Mouse (Mus musculus) hindbrain, embryonic 16.5 days (tissue): Measurements from ENCODE around the gene Akap3. TPM values are rescaled to one million over a fixed set of nuclear protein-coding genes. Genes with fewer than 3 reads are reported as not detected.

Source experiments
- ATAC-seq: fragments of 200-750 bp; cut with Nextera tagmentation; 2 replicates; pipeline ENCODE4 v1.8.0; 2017; ENCODE audit warnings: moderate TSS enrichment, moderate library complexity
- H3K27ac ChIP-seq: fragments of 300-500 bp; sonication (generic); 2 replicates; pipeline ENCODE4 v1.5.1; 2014; ENCODE audit warnings: low read depth, mild to moderate bottlenecking, control low read depth, low read length, moderate library complexity
- H3K27me3 ChIP-seq: fragments of 300-500 bp; sonication (generic); replicated peaks from 2 replicates; pipeline ENCODE4 v1.6.1; 2014; ENCODE audit warnings: low read length; ENCODE audit not compliant: control insufficient read depth, insufficient read depth
- H3K36me3 ChIP-seq: fragments of 300-500 bp; sonication (generic); 2 replicates; pipeline ENCODE4 v1.6.1; 2014; ENCODE audit warnings: mild to moderate bottlenecking, low read length, moderate library complexity, mixed read lengths; ENCODE audit not compliant: control insufficient read depth, insufficient read depth
- H3K4me1 ChIP-seq: fragments of 300-500 bp; sonication (generic); 2 replicates; pipeline ENCODE4 v1.6.1; 2014; ENCODE audit warnings: low read depth, low read length; ENCODE audit not compliant: control insufficient read depth, insufficient read depth
- H3K4me2 ChIP-seq: fragments of 300-500 bp; sonication (generic); 2 replicates; pipeline ENCODE4 v1.6.1; 2014; ENCODE audit warnings: mild to moderate bottlenecking, low read length, control low read depth, moderate library complexity
- H3K4me3 ChIP-seq: fragments of 300-500 bp; sonication (generic); 2 replicates; pipeline ENCODE4 v1.5.1; 2014; ENCODE audit warnings: mild to moderate bottlenecking, low read length, control low read depth, moderate library complexity
- H3K9ac ChIP-seq: fragments of 300-500 bp; sonication (generic); 2 replicates; pipeline ENCODE4 v1.6.1; 2014; ENCODE audit warnings: low read depth, mild to moderate bottlenecking, control low read depth, low read length, moderate library complexity
- H3K9me3 ChIP-seq: fragments of 300-500 bp; sonication (generic); 2 replicates; pipeline ENCODE4 v1.6.1; 2014; ENCODE audit warnings: mild to moderate bottlenecking, low read length, moderate library complexity; ENCODE audit not compliant: control insufficient read depth
- WGBS: fragments of 180-500 bp; shearing (Covaris S2); extraction: QIAGEN DNeasy Blood & Tissue Kit; methylation state at CpG from one replicate; pipeline ENCODE4 v1.1.7; 2014; 5-methylcytosine and 5-hydroxymethylcytosine counted together
- polyA plus RNA-seq: library from polyadenylated mRNA; unstranded; fragments of >200 nt; fragmentation: Nextera tagmentation; extraction: Ambion mirVana; gene quantifications from 2 replicates; pipeline ENCODE4 v1.2.1, GENCODE M21; 2015

The Akap3 gene
- polyA plus RNA-seq, result 0.11 and 0.25 TPM in 2 replicates

DNA sequence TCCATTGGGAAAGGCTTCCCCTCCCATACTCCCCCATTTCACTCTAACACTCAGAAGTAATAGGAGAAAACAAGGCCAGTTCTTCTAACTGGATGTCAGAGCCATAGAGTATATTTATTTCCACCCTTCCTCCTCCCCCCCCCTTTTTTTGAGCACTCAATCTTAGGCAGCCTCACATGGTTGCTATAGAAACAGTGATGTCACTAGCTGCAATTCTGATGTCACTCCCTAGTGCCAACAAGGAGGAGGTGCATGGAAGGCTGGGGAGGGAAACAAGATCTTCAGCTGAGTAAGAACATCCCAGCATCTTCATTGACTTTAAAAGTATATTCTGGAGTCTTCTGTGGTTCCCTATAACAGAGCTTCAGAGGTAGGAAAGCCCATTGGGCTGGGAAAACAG is at the start of gene Akap3:
Akap3 (plus strand) TSS at position 218 of the 400 bp plus-strand sequence.
- Histone ChIP-seq H3K9ac (no peak within 1 kb of the TSS), H3K9me3 (no peaks in the 10 kb centered on the region), H3K4me3 (no peak within 1 kb of the TSS), H3K4me2 (no peak within 1 kb of the TSS), H3K27ac (no peak within 1 kb of the TSS), H3K4me1 (peaks cover 9% of the 10 kb centered on the region), H3K36me3 (no peaks in the 10 kb centered on the region), H3K27me3 (no peaks in the 10 kb centered on the region; the same call in 1 of the 2 replicates)
- ATAC-seq, result no peak

DNA sequence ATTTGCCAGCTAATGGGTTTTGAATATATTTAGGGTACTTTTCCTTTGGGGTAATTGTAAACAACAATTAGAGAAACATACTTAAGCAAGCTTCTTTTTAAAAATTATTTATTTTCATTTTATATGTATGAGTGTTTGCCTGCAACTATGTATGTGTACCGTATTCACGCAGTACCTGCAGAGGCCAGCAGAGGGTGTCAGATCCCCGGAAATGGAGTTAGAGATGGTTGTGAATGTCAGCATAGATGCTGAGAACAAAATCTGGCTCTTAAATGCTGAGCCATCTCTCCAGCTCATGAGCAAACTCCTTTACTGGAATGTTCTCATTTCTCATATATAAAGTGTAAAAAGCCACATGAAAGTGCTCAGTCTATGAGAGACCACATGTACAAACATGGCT is 46.1 kb upstream of the Akap3 start:
- Histone ChIP-seq H3K9me3 (no peaks in the 10 kb centered on the region), H3K27ac (no peak overlapping the region), H3K27me3 (no peaks in the 10 kb centered on the region), H3K36me3 (no peaks in the 10 kb centered on the region), H3K4me3 (no peak overlapping the region), H3K4me2 (no peak overlapping the region), H3K9ac (no peak overlapping the region), H3K4me1 (no peaks in the 10 kb centered on the region)
- ATAC-seq, result no peak
- 84% methylated on average over 3 of the region's 3 CpGs for WGBS

DNA sequence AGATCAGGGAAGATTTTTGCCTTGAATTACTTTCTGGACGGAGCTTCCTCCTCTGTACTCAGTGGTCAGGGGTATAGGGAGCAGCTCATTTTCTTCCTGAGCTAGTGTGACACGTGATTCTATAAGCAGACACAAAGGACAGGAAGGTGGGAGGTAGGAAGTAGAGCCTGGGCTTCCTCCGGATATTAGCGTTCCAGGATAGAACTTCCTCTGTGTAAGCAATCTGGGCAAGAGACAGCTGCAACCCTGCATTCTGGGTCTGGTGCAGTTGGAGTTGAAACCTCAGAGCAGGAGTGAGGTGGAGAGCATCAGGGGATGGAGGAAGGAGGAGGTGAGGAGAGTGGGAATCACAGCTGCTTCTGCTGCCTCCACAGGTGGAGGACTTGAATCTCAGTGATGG is 44.8 kb upstream of the Akap3 start:
- no peak for ATAC-seq
- Histone ChIP-seq H3K9ac (no peak overlapping the region), H3K27me3 (no peaks in the 10 kb centered on the region), H3K27ac (no peak overlapping the region), H3K4me1 (no peaks in the 10 kb centered on the region), H3K4me3 (no peak overlapping the region), H3K4me2 (no peak overlapping the region), H3K36me3 (no peaks in the 10 kb centered on the region), H3K9me3 (no peaks in the 10 kb centered on the region)
- WGBS, result 76% methylated on average over 4 of the region's 4 CpGs

DNA sequence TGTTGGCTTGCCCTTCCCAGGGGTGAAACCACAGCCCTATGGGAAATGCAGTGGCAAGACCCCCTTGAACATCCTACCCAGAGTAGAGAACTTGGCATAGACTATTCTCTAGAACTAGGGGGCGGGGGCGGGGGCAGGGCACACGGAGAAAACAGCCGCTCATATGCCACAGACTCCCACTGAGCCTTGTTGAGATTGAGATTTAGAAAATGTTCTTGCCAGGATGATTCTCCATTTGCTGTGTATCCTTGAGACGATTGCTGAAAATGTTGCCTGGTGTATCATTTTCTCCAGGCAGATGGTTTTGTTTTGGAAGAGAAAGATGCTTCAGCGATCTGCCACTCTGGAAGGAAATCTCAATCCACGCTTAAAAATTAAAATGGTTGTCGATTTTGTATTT is 44.3 kb upstream of the Akap3 start:
- Histone ChIP-seq H3K36me3 (no peaks in the 10 kb centered on the region), H3K4me3 (no peak overlapping the region), H3K27ac (no peak overlapping the region), H3K4me2 (no peak overlapping the region), H3K4me1 (no peaks in the 10 kb centered on the region), H3K9me3 (no peaks in the 10 kb centered on the region), H3K27me3 (no peaks in the 10 kb centered on the region), H3K9ac (no peak overlapping the region)
- no peak for ATAC-seq
- WGBS, result 85% methylated on average over 8 of the region's 8 CpGs

DNA sequence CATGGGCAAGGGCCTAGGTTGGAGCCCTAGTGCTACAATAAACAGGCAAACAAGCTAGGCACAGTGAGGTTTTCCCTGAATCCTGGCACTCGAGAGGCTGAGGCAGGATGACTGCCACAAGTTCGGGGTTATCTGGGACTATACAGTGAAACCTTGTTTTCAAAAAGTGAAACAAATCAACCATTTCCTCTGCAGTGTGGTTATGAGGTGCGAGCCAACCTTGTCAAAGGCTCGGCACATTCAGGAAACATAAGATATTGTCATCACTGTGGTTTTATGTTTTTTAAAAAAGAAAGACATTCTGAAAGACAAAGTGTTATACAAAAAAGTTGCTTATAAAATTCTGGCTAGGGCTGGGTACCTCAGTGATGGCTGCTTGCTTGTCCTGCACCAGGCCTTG is 41.4 kb upstream of the Akap3 start:
- H3K4me2 ChIP-seq, result no peak overlapping the region
- H3K27ac ChIP-seq, result no peak overlapping the region
- H3K36me3 ChIP-seq, result no peaks in the 10 kb centered on the region
- no peaks in the 10 kb centered on the region for H3K4me1 ChIP-seq
- no peak overlapping the region for H3K9ac ChIP-seq
- H3K9me3 ChIP-seq, result no peaks in the 10 kb centered on the region
- no peaks in the 10 kb centered on the region for H3K27me3 ChIP-seq
- H3K4me3 ChIP-seq, result no peak overlapping the region
- WGBS, result 91% methylated on average over 4 of the region's 4 CpGs
- ATAC-seq, result no peak

DNA sequence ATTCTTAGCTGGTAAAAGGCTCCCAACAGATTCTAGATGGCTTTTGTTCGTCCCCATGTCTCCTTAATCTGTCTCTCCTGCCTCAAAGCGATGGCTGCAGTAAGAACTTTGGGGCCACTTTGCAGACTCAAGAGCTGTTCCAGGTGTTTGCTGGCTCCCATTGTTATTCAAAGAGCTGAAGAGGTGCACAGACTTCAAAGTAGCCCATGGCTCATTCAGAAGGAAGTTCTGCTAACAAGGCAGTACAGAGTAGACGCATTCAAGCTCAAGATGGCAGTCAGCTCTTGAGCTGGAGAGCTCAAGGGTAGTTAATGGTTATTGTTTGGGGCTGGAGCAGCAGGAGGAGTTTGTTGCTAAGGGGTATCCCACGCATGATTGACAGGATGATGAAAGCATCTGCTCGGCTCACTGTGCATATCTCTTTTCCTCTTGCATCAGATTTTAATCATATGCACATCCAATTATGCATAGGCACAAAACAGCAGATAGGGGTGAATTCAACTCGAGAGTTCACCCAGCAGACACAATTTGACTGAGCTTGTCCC is 37.6 kb upstream of the Akap3 start:
- H3K4me3 ChIP-seq, result no peak overlapping the region
- H3K36me3 ChIP-seq, result peaks cover 6% of the 10 kb centered on the region
- no peak for ATAC-seq
- H3K27me3 ChIP-seq, result no peaks in the 10 kb centered on the region
- no peaks in the 10 kb centered on the region for H3K4me1 ChIP-seq
- no peak overlapping the region for H3K4me2 ChIP-seq
- no peaks in the 10 kb centered on the region for H3K9me3 ChIP-seq
- no peak overlapping the region for H3K27ac ChIP-seq
- 57% methylated on average over 6 of the region's 6 CpGs for WGBS
- H3K9ac ChIP-seq, result no peak overlapping the region

DNA sequence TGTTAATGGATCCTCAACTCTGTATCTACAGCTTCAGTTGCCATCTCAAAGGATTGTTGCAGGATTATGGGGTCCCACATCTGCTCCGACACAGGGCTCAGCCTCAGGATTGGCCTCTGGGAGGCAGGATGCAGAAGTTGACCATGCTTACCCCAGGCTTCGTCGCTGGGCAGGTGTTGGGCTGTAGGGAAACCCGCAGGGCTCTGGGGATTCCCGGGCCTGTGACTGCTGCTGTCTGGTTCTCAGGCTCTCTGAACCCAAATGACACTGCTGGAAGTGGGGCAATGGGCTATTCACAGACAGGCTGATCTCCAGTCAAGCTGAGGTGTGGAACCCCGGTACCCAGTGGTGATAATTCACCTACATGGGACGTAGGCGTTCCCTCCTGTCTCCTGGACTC is 36.6 kb upstream of the Akap3 start:
- no peak overlapping the region for H3K9ac ChIP-seq
- no peaks in the 10 kb centered on the region for H3K27me3 ChIP-seq
- H3K27ac ChIP-seq, result no peak overlapping the region
- no peaks in the 10 kb centered on the region for H3K9me3 ChIP-seq
- H3K4me1 ChIP-seq, result no peaks in the 10 kb centered on the region
- peaks cover 14% of the 10 kb centered on the region for H3K36me3 ChIP-seq
- H3K4me2 ChIP-seq, result no peak overlapping the region
- no peak for ATAC-seq
- 89% methylated on average over 8 of the region's 8 CpGs for WGBS
- H3K4me3 ChIP-seq, result no peak overlapping the region

DNA sequence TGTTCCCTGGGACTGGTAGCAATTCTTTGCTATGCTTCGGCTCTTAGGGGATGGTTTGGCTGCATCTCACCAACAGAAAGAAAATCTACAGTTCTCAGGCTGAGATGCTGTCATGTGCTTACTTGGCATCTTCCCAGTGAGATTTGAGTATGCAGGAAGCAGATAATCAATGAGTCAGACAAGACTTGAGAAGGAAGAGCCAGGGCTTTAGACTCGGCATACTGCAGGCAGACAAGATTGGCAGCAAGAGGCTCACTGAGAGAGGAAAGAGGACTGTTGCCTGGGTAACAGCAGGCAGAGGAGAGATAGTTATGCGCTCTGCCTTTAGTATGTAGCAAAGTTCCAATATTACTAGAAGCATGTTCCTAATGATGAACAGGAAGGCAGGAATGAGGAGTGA is 29.8 kb upstream of the Akap3 start:
- H3K9ac ChIP-seq, result no peak overlapping the region
- 83% methylated on average over 3 of the region's 3 CpGs for WGBS
- H3K9me3 ChIP-seq, result no peaks in the 10 kb centered on the region

DNA sequence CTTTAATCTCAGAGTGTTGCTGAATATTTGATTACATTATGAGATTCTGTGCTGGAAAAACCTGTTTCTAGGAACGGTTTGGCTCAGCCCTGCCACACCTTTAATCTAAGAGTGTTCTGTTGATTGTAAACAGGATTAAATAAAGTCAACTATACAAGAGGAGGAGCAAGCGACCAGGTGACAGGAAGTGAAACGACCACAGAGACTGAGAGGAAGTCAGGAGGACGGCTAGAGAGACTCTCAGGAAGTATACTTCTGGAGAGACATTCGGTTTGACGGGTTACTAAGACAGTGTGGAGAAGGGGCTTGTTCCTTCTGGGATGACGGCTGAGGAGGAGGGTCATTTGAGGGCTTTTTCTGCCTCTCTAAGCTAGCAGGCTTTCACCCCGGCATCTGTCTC is 16.3 kb upstream of the Akap3 start:
- Histone ChIP-seq H3K27me3 (no peaks in the 10 kb centered on the region), H3K9me3 (no peaks in the 10 kb centered on the region), H3K9ac (no peak overlapping the region), H3K4me3 (no peak overlapping the region), H3K36me3 (peaks cover 42% of the 10 kb centered on the region), H3K4me2 (no peak overlapping the region), H3K27ac (no peak overlapping the region), H3K4me1 (no peaks in the 10 kb centered on the region)
- ATAC-seq, result no peak
- WGBS, result 88% methylated on average over 8 of the region's 8 CpGs

More for the DNA sequence above, 29.8 kb upstream of the Akap3 start:
- H3K4me3 ChIP-seq, result no peak overlapping the region
- H3K4me2 ChIP-seq, result no peak overlapping the region
- H3K27ac ChIP-seq, result no peak overlapping the region
- no peaks in the 10 kb centered on the region for H3K4me1 ChIP-seq
- no peaks in the 10 kb centered on the region for H3K27me3 ChIP-seq
- H3K36me3 ChIP-seq, result peaks cover 67% of the 10 kb centered on the region
- no peak for ATAC-seq
